Mouse (Mus musculus) urinary bladder, postnatal 10 days (tissue): ENCODE measurements around the gene Zfp697.
"Not testable (repeated sequence)": the region's sequence is repeated elsewhere in the genome, so short reads cannot be mapped to it uniquely, and the experiment has no call there.

Source experiments
- DNase-seq: peaks from one replicate; pipeline ENCODE4 v3.0.0; 2022; ENCODE audit warnings: low spot score

Gene Zfp697

DNA sequence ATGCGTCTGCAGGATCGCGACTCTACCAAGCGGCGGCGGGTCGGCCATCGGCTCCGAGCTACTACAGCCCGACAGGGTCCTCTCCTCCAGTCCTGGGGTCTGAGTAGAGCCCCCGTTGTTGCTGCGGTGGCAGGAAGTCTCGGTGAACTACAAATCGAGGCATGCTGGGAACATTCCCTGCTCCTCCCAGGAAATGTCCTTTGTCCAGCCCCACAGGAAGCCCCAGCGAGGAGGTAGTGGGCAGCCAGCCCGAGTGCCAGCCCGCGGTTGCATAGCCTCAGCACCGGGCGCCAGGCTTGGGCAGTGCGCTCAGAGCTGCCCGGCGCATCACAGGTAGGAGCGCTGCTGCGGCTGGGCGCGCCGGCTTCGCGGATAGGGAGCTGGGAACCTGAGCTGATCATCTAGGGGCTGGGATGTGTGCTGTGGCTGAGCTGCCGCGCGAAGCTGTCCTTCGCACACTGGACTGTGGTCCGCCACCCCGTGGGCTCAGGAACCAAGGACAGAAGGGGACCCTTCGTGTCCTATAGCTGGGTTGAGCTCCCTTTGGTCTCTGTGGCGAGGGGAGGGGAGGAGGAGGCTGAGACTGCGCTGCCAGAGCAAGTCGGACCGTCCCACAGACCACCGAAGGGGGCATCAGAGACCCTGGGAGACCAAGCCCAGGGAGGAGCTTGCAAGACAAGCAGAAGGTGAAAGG, at the start of gene Zfp697:
Gene Zfp697 (plus strand): TSS at position 216 of the 694 bp plus-strand sequence.
- no peak for DNase-seq

DNA sequence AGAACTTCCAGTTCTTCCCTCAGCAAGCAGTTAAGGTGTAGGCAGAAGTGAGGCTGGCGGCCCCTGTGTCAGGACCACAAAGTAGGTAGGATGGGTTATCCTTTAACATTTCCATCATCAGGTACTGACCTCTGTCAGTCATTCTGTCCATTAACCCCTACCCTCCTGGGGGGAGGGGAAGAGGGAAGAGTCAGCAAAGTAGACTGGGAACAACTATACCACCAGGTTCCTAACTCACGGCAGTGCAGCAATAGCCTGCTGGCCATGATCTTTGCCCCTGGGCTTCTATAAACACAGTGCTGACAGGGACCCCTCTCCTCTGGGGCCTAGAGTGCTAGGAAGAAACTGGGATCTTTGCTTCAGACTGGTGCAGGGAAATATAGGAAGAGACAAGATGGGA, 48.3 kb upstream of the Zfp697 start:
- no peak for DNase-seq

DNA sequence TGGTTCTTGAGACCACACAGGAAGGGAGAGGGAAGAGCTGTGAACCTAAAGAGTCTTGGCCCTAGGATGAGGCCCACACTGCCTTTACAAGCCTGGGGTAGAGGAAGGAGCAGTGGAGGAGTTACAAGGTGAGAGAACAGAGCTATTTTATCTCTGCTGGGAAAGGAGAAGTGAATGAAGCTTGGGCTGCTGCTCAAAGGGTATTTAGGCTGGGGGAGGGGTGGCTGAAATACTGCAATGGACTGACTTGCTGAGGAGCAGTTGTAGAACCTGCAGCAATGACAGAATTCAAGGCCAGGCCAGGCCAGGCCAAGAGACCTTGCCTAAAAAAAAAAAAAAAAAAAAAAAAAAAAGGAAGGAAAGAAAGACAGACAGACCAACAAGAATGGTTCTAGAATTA, 46.9 kb upstream of the Zfp697 start:
- no peak for DNase-seq

DNA sequence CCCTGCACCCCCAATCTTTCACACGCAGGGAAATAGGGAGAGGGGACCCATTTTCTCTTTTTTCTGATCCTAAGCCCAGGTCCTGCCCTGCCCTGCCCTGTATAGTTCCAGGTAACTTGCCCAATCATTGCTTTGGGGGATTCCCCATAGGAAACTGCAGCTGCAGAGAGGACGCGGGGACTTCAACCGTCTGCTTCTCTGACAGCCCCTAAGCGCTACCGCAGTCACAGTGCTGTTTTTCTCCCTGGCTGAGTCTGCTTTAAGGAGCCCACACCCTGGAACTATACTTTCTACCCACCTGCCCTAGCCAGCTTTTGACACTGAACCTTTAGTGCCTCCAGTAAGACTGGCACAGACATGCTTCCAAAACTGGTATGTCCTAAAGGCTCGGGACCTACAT, 46.4 kb upstream of the Zfp697 start:
- DNase-seq = no peak

DNA sequence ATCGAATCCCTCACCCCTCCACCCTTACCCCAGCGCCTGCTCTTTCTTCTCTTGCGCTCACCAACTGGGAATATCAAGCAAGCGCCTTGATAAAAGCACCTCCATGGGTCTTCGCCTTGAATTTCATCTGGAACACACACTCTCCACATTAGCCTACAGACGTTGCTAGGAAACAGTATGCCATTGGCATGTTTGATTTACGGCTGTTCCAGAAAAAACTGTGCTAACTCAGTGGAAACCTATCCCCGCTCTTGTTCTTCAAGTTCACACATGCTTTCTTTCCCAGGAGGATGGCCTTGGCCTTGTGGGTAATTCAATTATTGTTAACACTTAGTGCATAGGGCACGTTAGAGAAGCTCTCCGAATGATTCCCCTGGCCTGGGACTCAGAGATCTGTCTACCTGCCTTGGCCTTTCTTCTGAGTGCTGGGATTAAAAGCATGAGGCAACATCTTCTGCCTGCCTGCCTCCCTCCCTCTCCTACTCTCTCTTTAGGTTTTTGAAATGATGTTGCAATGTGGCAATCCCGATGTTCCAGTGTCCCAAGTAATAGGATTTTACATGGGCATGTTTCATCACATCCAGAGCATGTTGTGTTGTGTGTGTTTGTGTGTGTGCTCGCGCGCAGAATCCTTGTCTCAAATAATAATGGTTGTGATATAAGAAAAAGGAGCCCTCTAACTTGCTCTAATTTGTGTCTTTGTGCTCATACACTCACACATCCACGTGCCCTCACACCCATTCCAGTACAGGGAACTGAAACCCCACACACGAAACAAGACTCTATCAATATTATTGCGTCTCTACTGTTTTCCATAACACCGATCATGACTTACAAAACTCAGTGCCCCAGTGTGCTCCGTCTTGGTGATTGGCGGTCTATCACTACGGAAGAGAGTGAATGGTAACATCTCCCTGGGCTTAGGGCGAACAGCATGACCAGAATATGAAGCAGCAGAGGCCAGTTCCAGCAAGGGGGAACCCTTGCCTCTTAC, 45.3 kb upstream of the Zfp697 start:
- DNase-seq = no peak

DNA sequence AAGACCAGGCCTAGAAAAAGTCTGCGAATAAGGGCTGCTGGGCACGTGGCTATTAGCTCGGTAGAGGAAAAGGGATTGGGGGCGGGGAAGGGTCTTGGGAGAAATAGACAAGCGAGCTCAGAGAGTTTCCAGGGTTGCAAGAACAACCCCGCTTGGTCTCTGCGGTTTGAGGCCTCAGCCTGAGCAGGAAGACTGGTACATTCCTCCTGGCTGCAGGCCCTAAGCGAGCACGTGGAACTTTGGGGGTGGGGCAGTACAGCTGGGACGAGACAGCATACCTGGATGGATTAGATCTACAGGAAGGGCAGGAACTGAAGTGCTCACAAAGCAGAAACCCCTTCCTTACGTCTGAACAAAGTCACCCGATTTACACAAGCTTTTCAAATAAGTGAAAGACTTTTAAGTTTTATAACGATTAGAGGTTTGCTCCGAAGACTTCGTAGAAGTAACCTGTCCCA, 43.6 kb upstream of the Zfp697 start:
- DNase-seq = no peak

DNA sequence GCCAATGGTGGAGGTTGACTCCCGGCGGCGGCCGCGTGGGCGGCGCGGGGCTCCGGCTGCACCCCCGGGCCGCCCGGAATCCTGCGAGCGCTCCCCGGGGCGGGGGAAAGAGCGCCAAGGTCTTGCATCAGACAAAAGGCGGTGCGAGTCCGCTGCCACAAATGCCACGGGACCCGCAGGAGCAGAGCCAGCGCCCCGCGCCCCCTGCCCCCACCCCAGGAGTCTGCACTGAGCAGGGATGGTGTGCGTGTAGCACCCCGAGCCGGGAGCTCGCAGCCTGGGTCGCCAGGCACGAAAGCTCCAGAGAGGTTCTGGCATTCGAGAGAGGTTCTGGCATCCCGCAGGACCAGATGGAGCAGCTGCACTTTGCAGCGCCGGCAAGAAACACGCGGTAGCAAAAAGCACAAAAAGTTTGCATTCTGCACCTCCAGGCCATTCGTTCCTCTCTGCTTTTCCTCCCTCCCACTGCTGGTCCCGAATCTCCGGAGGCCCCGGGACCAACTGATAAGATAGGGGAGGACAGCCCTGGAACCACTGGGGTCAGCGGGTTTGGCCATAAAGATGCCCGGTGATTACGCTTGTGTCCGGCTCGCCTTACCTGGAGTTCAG, 43.1 kb upstream of the Zfp697 start:
- no peak for DNase-seq

DNA sequence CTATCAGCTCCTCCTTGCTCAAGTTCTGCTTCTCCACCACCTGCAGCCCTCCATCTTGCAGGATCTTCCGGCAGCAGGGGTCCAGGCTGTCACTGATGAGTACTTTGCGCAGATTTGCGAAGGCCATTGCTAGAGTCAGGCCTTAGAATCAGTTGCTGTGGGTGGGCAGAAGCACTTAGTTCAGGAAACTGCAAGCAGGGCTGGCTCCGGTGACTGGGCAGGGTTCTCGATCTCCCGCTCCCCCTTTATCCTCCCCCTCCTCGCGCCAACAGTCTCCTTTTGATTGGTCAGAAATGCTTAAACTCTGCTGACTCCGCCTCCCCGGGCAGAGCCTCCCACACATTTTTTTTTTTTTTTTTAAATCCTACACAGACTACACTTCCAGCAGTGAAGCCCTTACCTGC, 42.6 kb upstream of the Zfp697 start, which contains the start of gene Phgdh:
Gene Phgdh (minus strand): TSS at position 285 of the 404 bp plus-strand sequence.
- DNase-seq = not testable (repeated sequence)

DNA sequence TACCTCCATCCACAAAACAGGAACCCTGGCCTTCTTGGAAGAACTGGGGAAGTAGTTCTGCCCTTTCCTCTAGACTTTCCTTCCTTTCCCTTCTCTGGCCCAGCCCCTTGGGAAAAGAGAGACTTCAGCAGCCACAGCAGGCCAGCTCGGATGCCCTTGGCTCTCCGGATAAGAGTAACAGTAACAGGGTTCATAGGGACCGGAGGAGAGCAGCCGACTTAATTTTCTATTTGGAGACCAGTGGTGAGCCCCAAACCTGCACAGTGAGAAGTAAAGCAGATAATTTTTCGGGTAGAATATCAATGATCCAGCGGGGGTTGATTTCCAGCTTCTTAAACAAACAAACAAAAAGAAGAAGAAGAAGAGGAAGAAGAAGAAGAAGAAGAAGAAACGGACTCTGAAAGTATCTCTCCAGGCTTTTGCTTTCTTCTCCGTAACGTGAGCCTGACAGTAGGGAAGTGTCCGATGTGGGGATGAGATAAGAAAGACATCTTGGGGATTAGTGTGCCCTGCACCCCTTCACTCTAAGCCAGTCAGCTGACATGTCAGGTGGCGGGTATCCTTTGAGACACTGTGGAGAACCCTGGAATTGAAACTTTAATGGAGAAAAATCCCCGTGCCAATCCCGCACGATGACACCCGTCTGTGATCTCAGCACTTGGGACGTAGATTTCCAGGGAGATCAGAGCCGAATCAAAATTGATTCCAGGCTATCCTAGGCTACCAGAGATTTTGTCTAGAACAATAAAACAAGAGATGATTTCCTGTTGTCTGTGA, 41.3 kb upstream of the Zfp697 start:
- DNase-seq = no peak

DNA sequence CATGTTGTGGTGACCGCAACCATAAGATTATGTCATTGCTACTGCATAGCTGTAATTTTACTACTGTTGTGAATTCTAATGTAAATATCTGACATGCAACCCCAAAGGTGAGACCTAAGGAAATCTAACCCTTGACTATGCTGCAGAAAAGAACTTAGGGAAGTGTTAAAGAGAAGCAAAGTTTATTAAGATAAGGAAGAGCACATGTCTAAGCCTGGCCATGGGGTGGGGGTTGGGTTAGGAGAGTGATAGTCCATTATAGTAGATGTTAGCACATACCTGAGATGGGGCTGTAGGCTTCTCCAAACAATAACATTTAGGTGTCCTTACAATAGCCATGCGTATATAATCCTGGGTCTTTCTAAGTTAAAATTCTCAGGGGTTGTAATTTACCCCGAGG, 39.0 kb upstream of the Zfp697 start:
- DNase-seq = no peak

DNA sequence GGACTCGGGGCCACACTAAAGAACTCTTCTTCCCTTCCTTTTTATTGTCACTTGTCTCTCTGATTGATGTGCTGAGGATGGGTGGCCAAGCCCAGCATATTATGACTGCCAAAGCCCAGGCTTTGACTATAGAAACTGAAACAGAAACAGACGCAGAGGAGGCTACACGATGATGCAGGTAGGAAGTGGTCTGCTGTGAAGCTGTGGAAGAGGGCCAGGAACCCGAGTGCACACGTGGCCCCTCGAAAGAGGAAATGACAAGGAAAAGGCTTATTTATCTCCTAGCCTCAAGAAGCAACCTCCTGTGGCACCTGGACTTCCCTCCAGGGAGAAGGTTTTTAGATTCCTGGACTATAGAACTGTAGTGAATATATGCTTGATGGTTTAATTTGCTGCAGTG, 34.2 kb upstream of the Zfp697 start:
- DNase-seq = no peak

DNA sequence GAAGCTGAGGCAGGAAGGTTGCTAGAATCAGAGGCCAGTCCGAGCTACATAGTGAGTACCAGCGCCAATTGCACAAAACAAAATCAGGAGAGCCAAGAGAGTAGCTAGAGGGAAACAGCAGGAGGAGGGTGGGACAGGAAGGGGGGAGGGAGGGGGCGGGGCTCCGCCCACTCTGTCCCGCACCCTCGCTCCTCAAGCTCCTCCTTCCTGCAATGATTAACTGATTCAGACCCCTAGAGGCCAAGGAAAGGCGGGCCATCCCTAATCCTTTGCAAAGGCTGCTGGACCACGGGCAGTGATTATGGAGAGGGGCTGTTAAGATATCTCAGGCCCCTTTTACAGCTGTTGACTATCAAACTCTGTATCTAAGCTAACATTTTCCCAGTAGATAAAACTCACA, 33.6 kb upstream of the Zfp697 start:
- no peak for DNase-seq

DNA sequence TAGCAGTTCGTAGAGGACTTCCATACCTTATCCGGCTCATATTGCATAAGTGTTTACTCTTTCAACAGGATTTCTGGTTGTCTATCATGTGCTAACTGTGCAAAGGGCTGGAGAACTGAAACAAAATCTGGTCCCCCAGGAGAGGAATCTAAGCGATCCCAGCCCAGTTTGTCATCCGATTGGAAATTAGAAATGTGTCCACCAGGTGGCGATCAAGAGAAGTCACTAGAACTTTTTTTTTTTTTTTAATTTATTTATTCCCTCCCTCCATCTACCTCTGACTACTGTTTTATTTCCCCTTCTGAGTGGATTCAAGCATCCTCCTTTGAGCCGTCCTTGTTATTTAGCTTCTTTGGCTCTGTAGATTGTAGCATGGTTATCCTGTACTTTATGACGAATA, 28.4 kb upstream of the Zfp697 start:
- DNase-seq = no peak

DNA sequence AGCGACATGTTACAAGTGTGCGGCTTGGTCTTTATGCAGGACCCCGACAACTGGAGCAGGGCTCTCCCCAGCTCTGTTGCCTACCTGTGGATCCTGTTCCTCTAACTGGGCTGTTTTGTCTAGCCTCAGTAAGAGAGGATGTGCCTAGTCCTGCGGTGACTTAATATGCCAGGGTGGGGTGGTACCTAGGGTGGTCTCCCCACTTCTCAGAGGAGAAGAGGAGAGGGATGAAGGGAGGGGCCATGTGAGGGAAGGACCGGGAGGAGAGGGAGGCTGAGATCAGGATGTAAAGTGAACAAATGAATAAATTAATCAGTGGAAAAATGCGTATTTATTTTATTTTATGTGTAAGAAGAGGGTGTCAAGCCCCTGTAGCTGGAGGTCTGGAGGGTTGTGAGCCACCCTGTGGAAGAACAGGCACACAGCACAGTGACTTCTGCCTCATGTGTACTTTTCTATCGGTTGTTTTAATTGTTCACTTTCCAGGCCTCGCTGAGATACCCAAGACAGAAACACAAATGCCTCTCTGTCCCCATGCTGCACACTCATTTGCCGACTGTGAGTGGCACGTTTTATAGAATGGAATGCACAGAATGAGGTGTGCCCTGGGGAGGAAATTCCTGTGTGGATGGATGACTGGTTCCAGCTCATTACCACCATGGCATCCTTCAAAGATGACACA, 26.8 kb upstream of the Zfp697 start:
- DNase-seq = no peak

DNA sequence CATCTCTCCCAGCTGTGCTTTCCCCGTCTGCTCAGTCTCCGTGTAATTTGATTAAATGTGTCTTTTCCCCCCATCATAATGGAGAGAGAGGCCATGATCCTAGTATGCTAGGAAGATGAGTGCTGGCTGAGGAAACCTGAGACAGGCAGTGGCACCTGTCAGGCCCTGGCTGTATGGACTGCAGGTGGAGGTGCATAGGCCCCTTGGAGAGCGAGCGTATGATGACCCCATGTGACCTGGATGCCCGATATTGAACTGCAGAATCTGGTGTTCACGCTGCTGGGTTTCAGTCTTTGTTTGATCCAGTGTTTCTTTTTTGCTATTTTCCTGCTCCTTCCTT, 26.3 kb upstream of the Zfp697 start:
- no peak for DNase-seq

DNA sequence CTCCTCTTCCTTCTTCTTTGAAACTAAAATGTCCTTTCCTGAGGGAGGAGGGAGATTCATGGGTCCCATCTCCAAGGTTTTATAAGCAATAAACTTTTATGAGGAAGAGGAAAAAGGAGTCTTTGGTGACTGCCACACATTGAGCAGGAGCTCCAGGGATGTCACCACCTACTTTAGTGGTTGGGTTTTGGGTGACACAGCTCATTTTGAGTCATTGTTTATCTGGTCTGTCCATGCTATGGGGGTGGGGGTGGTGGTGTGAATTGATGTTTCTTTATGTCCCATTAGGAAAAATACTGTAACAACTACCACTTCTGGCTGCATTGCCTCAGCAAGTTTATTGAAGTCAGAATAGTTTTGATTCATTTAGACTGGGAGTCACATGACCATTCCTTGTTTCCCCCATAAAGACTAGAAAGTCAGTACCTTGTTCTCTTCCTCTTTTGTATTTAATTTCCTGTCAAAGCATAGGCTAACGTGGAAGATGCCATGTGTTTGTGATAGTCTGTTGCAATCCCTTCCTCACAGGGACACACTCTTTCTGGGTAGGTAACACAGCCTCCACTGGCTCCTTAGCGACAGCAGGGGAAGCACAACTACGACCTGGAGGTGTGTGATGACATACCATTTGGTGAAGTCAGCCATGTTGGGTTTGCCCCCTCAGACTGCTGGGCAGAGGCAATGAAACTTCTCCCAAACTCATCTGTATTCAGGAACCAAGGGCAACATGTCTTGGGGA, 25.5 kb upstream of the Zfp697 start:
- no peak for DNase-seq

DNA sequence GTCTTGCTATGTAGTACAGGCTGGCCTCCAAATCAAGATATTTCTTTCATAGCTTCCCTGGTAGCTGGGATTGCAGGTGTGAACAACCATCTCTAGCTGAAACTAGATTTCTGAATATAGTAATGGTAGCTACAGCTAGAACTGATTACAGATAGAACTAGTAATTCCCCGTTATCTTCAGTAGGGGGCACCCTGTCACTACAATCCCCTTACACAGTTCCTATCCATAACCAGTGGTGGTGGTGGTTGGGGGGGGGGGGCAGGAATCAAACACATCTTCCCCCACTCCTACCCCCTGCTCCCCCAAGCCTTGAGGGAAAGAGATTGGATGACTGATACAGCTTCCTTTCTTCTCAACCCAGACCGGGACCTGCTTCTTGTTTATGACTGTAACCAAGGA, 19.5 kb upstream of the Zfp697 start:
- DNase-seq = no peak

DNA sequence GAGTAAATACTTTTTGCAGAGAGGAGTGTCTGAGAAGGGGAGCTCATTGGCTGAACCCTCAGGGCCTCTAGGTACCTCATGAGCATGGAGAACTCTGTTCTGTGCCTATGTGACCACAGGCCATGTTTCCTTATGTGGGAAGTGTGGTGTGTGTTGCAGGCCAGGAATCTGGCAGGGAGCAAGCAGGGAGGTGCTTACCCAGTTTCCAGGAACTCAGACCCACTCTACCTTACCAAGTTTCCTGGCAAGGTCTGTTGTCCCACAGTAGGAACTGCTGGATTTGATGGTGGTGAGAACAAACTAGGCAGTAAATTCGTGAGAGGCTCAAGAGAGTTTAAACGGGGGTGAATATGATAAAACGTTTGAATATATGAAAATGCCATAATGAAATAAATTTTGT, 16.2 kb upstream of the Zfp697 start:
- DNase-seq = no peak

DNA sequence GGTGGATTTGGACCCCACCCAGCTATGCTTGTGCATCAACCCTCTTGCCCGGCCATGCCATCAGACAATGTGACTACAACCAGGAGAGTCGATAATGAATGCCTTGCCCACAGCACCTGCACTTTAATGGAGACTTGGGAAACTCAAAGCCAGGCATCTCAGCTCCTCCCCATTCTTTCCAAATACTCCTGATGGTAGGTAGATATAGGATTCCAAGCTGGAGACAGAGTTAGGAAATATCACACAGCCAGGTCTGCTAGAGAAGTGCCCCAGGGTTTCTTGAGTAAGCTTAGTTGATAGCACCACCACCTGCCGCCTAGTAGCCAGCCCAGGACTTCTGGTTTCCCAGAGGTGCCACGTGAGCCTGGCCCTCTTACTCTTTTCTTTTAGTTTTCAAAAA, 15.4 kb upstream of the Zfp697 start:
- DNase-seq = no peak

DNA sequence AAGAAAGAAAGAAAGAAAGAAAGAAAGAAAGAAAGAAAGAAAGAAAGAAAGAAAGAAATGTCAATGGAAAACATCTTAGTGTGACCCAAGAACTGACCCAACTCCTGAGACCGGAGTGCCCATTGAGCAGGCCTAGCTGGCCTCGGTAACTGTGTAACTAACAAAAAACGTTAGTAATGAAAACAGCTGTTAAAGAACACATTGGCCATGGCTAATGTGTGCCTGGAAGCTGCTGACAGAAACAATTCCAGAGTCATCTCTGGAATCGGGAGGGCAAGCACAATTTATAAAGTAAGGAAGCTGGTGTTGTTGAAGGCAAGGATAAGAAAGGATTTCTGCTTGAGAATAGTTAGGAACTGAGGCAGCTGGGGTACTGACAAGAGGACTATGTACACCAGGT, 14.0 kb upstream of the Zfp697 start:
- no peak for DNase-seq

DNA sequence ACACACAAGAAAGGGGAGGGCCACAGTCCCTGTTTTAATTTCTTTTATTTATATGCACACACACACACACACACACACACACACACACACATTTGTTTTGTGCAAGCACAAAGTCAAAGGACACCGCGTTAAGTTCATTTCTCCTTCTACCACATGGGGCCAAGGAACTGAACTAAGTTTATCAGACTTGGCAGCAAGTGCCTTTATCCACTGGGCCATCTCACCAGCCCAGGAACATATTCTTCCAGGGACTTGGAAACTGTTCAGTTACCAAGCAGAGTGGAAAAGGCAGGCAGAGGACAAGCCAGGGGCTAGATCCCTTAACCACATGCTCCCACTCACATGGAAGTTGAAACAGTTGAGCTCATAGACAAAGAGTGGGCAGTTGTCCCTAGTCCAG, 13.5 kb upstream of the Zfp697 start:
- DNase-seq = no peak
